Mouse (Mus musculus): ENCODE measurements around the gene Dars.
"Not testable (repeated sequence)": the region's sequence is repeated elsewhere in the genome, so short reads cannot be mapped to it uniquely, and the experiment has no call there.

Gene Dars

DNA sequence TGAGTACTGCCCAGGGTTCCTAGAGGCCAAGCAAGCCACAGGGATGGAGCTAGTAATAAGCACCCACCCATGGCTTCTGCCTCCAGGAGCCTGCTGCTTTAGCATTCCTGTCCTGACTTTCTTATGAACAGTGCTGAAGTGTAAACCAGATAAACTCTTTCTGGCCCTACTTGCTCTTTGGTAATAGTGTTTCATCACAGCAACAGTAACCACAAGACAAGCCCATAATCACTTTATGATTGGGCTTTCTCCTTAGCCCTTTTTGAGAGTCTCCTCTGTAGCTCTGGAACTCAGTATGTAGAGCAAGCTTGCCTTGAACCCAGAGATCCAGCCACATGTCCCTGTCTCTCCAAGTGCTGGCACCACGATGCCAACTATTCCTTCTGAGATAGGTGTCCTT, 86.9 kb downstream of the Dars start:
- no peak for DNase-seq

DNA sequence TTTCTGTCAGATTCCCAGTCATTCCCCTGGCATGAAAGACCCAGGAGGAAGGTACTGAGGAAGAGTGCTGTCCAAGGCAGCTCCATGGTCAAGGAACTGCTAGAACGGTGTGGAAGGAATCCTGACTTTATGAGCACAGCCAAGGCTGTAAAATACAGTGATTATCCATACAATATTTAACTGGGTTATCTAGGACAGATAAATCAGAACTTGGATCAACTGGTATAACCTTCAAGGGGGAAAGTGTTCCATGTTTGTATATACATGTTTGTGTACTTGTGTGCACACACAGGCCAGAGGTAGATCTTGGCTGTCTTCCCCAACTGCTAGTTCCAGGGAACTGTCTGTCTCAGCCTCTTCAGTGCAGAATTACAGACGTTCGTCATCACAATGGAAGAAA, 89.0 kb downstream of the Dars start, which contains the start of gene Lct:
Gene Lct (minus strand): TSS at position 101 of the 400 bp plus-strand sequence.
- no peak for DNase-seq

DNA sequence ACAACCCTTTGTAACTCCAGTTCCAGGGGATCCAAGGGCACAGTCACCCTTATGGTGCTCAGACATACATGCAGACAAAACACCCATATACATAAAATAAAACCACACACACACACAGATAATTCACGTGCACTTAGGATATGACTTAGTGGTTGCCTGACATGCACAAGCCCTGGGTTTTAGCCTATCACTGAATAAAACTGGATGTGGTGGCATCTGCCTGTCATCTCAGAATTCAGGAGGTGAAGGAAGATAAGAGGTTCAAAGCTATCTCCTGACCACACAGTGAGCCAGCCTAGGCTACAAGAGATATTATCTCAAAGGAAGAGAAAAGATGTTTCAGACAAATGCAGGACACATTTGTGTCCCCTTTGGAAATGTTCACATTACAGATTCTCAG, 90.0 kb downstream of the Dars start:
- no peak for DNase-seq

DNA sequence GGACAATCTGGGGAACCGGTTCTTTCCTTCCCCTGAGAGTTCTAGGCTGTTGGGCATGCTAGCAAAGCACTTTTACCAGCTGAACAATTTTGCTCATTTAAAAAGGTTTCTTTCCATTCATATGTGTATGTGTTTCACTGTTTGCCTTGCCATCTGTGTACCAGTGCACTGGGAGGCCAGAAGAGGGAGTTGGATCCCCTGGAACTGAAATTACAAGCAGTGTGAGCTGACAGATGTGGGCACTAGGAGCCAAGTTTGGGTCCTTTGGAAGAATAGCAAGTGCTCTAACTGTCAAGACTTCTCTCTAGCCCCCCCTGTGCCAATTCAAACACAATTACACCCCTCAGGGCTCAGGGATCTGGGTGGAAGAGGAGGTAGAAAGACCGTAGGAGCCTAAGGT, 92.4 kb downstream of the Dars start:
- DNase-seq = no peak

GRCm38 (mm10) chr1:128323026-128323643, 94.0 kb downstream of the Dars start:
- no peak for DNase-seq

GRCm38 (mm10) chr1:128319266-128319665, 97.9 kb downstream of the Dars start:
- not testable (repeated sequence) for DNase-seq

GRCm38 (mm10) chr1:128314665-128315064, 102.5 kb downstream of the Dars start:
- DNase-seq = no peak

Data from lung, adult 18-20 months (tissue).